Mouse (Mus musculus): ENCODE measurements around the gene Ttc30b. TPM values are rescaled to one million over a fixed set of nuclear protein-coding genes. Genes with fewer than 3 reads are reported as not detected.

The Ttc30b gene
- total RNA-seq, 1 experiment = 2.3 TPM

DNA sequence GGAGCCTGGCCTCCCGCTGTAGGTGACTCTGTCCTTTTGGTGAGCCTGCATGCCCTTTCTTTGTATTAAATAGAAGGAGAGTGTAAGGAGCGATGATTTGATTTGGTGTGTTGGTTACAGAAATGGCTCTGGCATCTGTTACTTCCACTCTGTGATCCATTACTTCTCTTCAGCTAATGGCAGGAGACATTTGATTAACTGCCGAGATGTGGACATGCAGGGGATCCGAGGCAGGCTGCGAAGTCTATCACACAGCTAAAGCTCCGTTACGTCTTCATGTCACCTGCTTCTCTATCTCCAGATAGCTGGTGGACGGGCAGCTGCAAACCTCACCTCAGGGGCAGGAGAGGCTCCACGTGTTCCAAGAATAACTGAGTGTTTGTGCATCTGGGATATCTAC is 35.7 kb upstream of the Ttc30b start:
- in situ Hi-C loops (cut with MboI; ENCODE audit: low sequenced_read_pairs in 2 of 2, unreplicated experiment in 2 of 2) = loop anchor here (25.0 kb wide), 1 partner anchor 362 kb away; no protein-coding TSS in a partner anchor
- no peak for TF ChIP-seq ZC3H11A (IDR thresholded peaks at IDR 0.05; ENCODE audit: borderline replicate concordance, low read depth, low read length)
- TF ChIP-seq ZNF384 (IDR thresholded peaks at IDR 0.05; ENCODE audit: low read depth, low read length) = no peak
- TF ChIP-seq MAFK (IDR thresholded peaks at IDR 0.05; ENCODE audit: insufficient read depth, low read depth, low read length) = no peak
- no peak for TF ChIP-seq HCFC1 (IDR thresholded peaks at IDR 0.05; ENCODE audit: borderline replicate concordance, insufficient read depth, low read length)
- no peak for TF ChIP-seq CHD2 (IDR thresholded peaks at IDR 0.05; ENCODE audit: low read depth, low read length)

DNA sequence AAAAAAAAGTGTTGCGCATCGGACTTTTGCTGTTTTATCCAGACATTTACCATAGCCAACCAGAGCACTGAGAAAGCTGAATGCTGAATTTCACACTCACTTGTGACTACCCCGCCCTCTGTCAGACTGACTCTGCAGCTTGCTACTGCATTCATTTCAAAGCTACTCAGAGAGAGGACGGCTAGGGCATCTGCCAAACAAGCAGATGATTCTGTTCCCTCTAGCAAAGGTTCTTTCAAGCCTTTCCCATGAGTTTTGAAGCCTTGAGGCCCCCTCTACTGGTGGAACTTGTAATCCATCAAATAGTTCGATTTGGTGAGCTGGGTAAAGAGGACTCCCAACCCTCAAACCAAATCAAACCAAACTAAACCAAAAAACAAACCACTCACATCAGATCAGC is 26.6 kb upstream of the Ttc30b start:
- no peak overlapping the region; the same call in 1 of the 2 replicates for H3K9ac ChIP-seq (ENCODE audit: insufficient read depth, low read depth, low read length, poor library complexity, severe bottlenecking)
- peaks cover 8 to 19% of the 10 kb centered on the region in 2 experiments for H3K4me1 ChIP-seq (ENCODE audit: control insufficient read depth in 2 of 2, insufficient read depth in 2 of 2, low read length in 2 of 2, poor library complexity in 1 of 2)
- peak overlapping the region in 1 of 2 experiments; percentile 31; a peak in 1 of 4 replicates for H3K4me3 ChIP-seq (ENCODE audit: insufficient read depth in 1 of 2, low read depth in 1 of 2, low read length in 2 of 2, poor library complexity in 1 of 2, severe bottlenecking in 1 of 2)
- H3K27ac ChIP-seq (ENCODE audit: insufficient read depth, low read depth, low read length, poor library complexity, severe bottlenecking) = no peak overlapping the region
- in situ Hi-C loops (cut with MboI; ENCODE audit: low sequenced_read_pairs in 2 of 2, unreplicated experiment in 2 of 2) = loop anchor here (10.0 to 25.0 kb wide), 2 partner anchors 180 to 353 kb away; no protein-coding TSS in a partner anchor
- no peaks in the 10 kb centered on the region for H3K36me3 ChIP-seq (ENCODE audit: control insufficient read depth, insufficient read depth, low read length, poor library complexity, severe bottlenecking)
- DNase-seq (ENCODE audit: low read depth, low spot score) = no peak
- TF ChIP-seq ZC3H11A (IDR thresholded peaks at IDR 0.05; ENCODE audit: borderline replicate concordance, low read depth, low read length) (peak; percentile 41; the same call in 1 of the 2 replicates), HCFC1 (IDR thresholded peaks at IDR 0.05; ENCODE audit: borderline replicate concordance, insufficient read depth, low read length) (no peak)
- no peaks in the 10 kb centered on the region for H3K9me3 ChIP-seq (ENCODE audit: control insufficient read depth, insufficient read depth, low read depth, low read length)

More for the DNA sequence above, 35.7 kb upstream of the Ttc30b start:
- no peaks in the 10 kb centered on the region for H3K36me3 ChIP-seq (ENCODE audit: control insufficient read depth, insufficient read depth, low read length, poor library complexity, severe bottlenecking)
- H3K4me1 ChIP-seq (ENCODE audit: control insufficient read depth in 2 of 2, insufficient read depth in 2 of 2, low read length in 2 of 2, poor library complexity in 1 of 2) = no peaks in the 10 kb centered on the region
- no peak overlapping the region for H3K9ac ChIP-seq (ENCODE audit: insufficient read depth, low read depth, low read length, poor library complexity, severe bottlenecking)
- DNase-seq (ENCODE audit: low read depth, low spot score) = no peak
- H3K4me3 ChIP-seq (ENCODE audit: insufficient read depth in 1 of 2, low read depth in 1 of 2, low read length in 2 of 2, poor library complexity in 1 of 2, severe bottlenecking in 1 of 2) = no peak overlapping the region
- no peaks in the 10 kb centered on the region for H3K9me3 ChIP-seq (ENCODE audit: control insufficient read depth, insufficient read depth, low read depth, low read length)
- no peak overlapping the region for H3K27ac ChIP-seq (ENCODE audit: insufficient read depth, low read depth, low read length, poor library complexity, severe bottlenecking)

DNA sequence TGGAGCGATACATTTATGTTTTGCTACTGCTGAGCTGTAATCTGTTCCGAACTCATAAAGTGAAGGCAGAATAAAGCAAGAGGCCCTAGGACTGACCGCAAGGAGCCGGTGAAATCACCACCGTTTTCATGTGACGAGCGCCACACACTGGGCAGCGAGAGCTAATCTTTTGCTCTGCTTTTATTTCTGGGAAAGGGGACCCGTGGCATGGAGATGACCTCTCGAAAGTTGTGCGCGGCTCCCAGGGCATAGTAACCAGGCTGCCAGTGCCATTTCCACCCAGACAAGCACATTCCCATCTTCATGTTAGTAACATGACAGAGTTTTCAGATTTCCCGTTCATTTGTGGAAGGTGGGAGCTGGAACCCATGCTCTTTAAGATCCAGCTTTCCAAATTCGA is 26.1 kb upstream of the Ttc30b start:
- TF ChIP-seq ZNF384 (IDR thresholded peaks at IDR 0.05; ENCODE audit: low read depth, low read length) (no peak), HCFC1 (IDR thresholded peaks at IDR 0.05; ENCODE audit: borderline replicate concordance, insufficient read depth, low read length) (no peak), CHD2 (IDR thresholded peaks at IDR 0.05; ENCODE audit: low read depth, low read length) (no peak), ZC3H11A (IDR thresholded peaks at IDR 0.05; ENCODE audit: borderline replicate concordance, low read depth, low read length) (peak; percentile 50), MAFK (IDR thresholded peaks at IDR 0.05; ENCODE audit: insufficient read depth, low read depth, low read length) (no peak)
- Histone ChIP-seq H3K4me3 (ENCODE audit: insufficient read depth in 1 of 2, low read depth in 1 of 2, low read length in 2 of 2, poor library complexity in 1 of 2, severe bottlenecking in 1 of 2) (peak overlapping the region in 1 of 2 experiments; percentile 31; a peak in 2 of 4 replicates), H3K36me3 (ENCODE audit: control insufficient read depth, insufficient read depth, low read length, poor library complexity, severe bottlenecking) (no peaks in the 10 kb centered on the region), H3K4me1 (ENCODE audit: control insufficient read depth in 2 of 2, insufficient read depth in 2 of 2, low read length in 2 of 2, poor library complexity in 1 of 2) (peaks cover 8 to 19% of the 10 kb centered on the region in 2 experiments), H3K9ac (ENCODE audit: insufficient read depth, low read depth, low read length, poor library complexity, severe bottlenecking) (no peak overlapping the region; the same call in 1 of the 2 replicates), H3K27ac (ENCODE audit: insufficient read depth, low read depth, low read length, poor library complexity, severe bottlenecking) (no peak overlapping the region), H3K9me3 (ENCODE audit: control insufficient read depth, insufficient read depth, low read depth, low read length) (no peaks in the 10 kb centered on the region)
- in situ Hi-C loops (cut with MboI; ENCODE audit: low sequenced_read_pairs in 2 of 2, unreplicated experiment in 2 of 2) = loop anchor here (10.0 to 25.0 kb wide), 2 partner anchors 180 to 352 kb away; no protein-coding TSS in a partner anchor
- no peak for DNase-seq (ENCODE audit: low read depth, low spot score)

DNA sequence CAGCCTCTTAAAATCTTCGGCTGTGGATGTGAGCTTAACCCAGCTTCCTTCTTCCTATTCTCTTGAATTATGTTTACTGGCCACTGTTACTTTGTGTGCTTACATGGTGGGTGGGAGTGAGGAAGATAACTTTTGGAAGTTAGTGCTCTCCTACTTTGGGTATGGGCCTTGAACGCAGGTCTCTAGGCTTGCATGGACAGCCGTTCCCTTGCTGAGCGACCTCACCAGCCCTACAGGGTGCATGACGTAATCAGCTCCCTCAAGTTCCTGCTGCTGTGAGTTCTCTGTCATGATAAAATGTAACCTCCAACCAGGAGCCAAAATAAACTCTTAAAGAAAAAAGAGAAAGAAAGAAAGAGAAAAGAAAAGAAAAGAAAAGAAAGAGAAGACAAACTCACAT is 25.7 kb upstream of the Ttc30b start:
- in situ Hi-C loops (cut with MboI; ENCODE audit: low sequenced_read_pairs in 2 of 2, unreplicated experiment in 2 of 2) = loop anchor here (10.0 to 25.0 kb wide), 2 partner anchors 179 to 352 kb away; no protein-coding TSS in a partner anchor
- peaks cover 11 to 19% of the 10 kb centered on the region in 2 experiments for H3K4me1 ChIP-seq (ENCODE audit: control insufficient read depth in 2 of 2, insufficient read depth in 2 of 2, low read length in 2 of 2, poor library complexity in 1 of 2)
- peak overlapping the region in 1 of 2 experiments; percentile 31; a peak in 2 of 4 replicates for H3K4me3 ChIP-seq (ENCODE audit: insufficient read depth in 1 of 2, low read depth in 1 of 2, low read length in 2 of 2, poor library complexity in 1 of 2, severe bottlenecking in 1 of 2)
- TF ChIP-seq MAFK (IDR thresholded peaks at IDR 0.05; ENCODE audit: insufficient read depth, low read depth, low read length) (no peak), ZNF384 (IDR thresholded peaks at IDR 0.05; ENCODE audit: low read depth, low read length) (no peak), CHD2 (IDR thresholded peaks at IDR 0.05; ENCODE audit: low read depth, low read length) (no peak), HCFC1 (IDR thresholded peaks at IDR 0.05; ENCODE audit: borderline replicate concordance, insufficient read depth, low read length) (no peak), ZC3H11A (IDR thresholded peaks at IDR 0.05; ENCODE audit: borderline replicate concordance, low read depth, low read length) (no peak)
- no peak overlapping the region for H3K27ac ChIP-seq (ENCODE audit: insufficient read depth, low read depth, low read length, poor library complexity, severe bottlenecking)
- no peaks in the 10 kb centered on the region for H3K9me3 ChIP-seq (ENCODE audit: control insufficient read depth, insufficient read depth, low read depth, low read length)
- DNase-seq (ENCODE audit: low read depth, low spot score) = no peak
- H3K9ac ChIP-seq (ENCODE audit: insufficient read depth, low read depth, low read length, poor library complexity, severe bottlenecking) = no peak overlapping the region
- no peaks in the 10 kb centered on the region for H3K36me3 ChIP-seq (ENCODE audit: control insufficient read depth, insufficient read depth, low read length, poor library complexity, severe bottlenecking)

Data from ES-E14 (cell line).